8 mouse cellular contexts compared by ENCODE assay signal in genomic region chr13:52929209-52930171, GRCm38 (mm10). TPM values are rescaled to one million over a fixed set of nuclear protein-coding genes. Genes with fewer than 3 reads are reported as not detected.
DNase-seq lines count a peak whose midpoint lies in the region; ATAC-seq lines count a peak whose summit lies in the region.

Gene Auh, minus strand, starts transcription at chr13:52929681.

- intact Hi-C loops in left cerebral cortex, postnatal 14 days (cut with DNase I) = loop anchor here (2.0 kb wide), 1 partner anchor 51 kb away; the partner anchor contains the start of gene Nfil3

- peak; percentile 93 for ATAC-seq in activated CD4-positive, CD25-positive, alpha-beta regulatory T cell, adult 4 months
- ATAC-seq in common myeloid progenitor, adult 5-6 weeks (replicated peaks; ENCODE audit: low read depth, poor library complexity, severe bottlenecking) = peak; percentile 92

- peak; percentile 70 to 78 for DNase-seq in gastrocnemius, adult 8-10 months (ENCODE audit: low spot score in 2 of 2)
- DNase-seq in hindlimb bud, embryonic 11.5 days (ENCODE audit: extremely low spot score, low read depth, low spot score) = peak; percentile 49
- DNase-seq in left cerebral cortex, postnatal 14 days (ENCODE audit: low spot score in 2 of 2) = peak; percentile 75 to 84
- DNase-seq in mesoderm, embryonic 11.5 days (ENCODE audit: low read depth, low spot score) = peak; percentile 91
- DNase-seq in right cerebral cortex, postnatal 36 days (ENCODE audit: low spot score in 2 of 2) = peak; percentile 67 to 68
- DNase-seq in yolk sac, embryonic 10.5 days (ENCODE audit: low spot score) = peak; percentile 91

RNA-seq across cellular contexts. Expression of gene Auh, which starts in this region (rescaled TPM):
- 10 to 100 TPM; 30.0 to 34.8 TPM for polyA plus RNA-seq in activated CD4-positive, CD25-positive, alpha-beta regulatory T cell, adult 4 months (2017; shearing (Covaris generic))
- total RNA-seq in common myeloid progenitor, adult 5-6 weeks (2017) = 35.9 and 38.2 TPM in 2 replicates
- 10 to 100 TPM; 75.2 to 88.9 (median 78.6) TPM for total RNA-seq in gastrocnemius, adult 8-10 months (2022)
- total RNA-seq in left cerebral cortex, postnatal 14 days (2021) = 10 to 100 TPM; 92.6 to 92.9 TPM

Comparison
In these comparisons a context has a peak if more than half of its experiments do, and no peak if none do; other contexts are left out.
1. Peak in every context shown above with its lines: DNase-seq and ATAC-seq.